ENCODE assay signal across 7 mouse cellular contexts in genomic region chr1:54832765-54833164, GRCm38 (mm10).
DNase-seq lines count a peak whose midpoint lies in the region; ATAC-seq and TF ChIP-seq lines count a peak whose summit lies in the region.

No protein-coding gene starts in this region.

- no peak overlapping the region for H3K9ac ChIP-seq in hindbrain, embryonic 14.5 days
- no peak overlapping the region for H3K9ac ChIP-seq in midbrain, postnatal 0 days (replicated peaks; ENCODE audit: low read length, poor library complexity, severe bottlenecking)

- no peaks in the 10 kb centered on the region for H3K9me3 ChIP-seq in hindbrain, embryonic 14.5 days (ENCODE audit: control insufficient read depth, low read length)
- no peaks in the 10 kb centered on the region for H3K9me3 ChIP-seq in midbrain, postnatal 0 days (ENCODE audit: low read length)

- H3K4me2 ChIP-seq in hindbrain, embryonic 14.5 days (replicated peaks) = no peak overlapping the region
- no peak overlapping the region for H3K4me2 ChIP-seq in midbrain, postnatal 0 days (ENCODE audit: low read depth, low read length, poor library complexity, severe bottlenecking)

- H3K4me1 ChIP-seq in hindbrain, embryonic 14.5 days (replicated peaks; ENCODE audit: control insufficient read depth, insufficient read depth, low read length) = peaks cover 5% of the 10 kb centered on the region; the same call in 1 of the 2 replicates
- H3K4me1 ChIP-seq in midbrain, postnatal 0 days (ENCODE audit: insufficient read depth, low read length) = no peaks in the 10 kb centered on the region

- peak; percentile 28 for DNase-seq in layer of hippocampus, adult 9-11 months
- no peak for DNase-seq in layer of hippocampus, postnatal 25 days (ENCODE audit: extremely low spot score in 1 of 2, low spot score in 1 of 2)
- peak; percentile 61 for DNase-seq in ES-CJ7 (ENCODE audit: low read depth, low spot score)
- peak; percentile 84 for DNase-seq in hindbrain, embryonic 14.5 days (ENCODE audit: low spot score)
- DNase-seq in midbrain, postnatal 0 days (ENCODE audit: low spot score) = peak; percentile 92
- no peak for DNase-seq in spleen, postnatal 10 days (ENCODE audit: low spot score in 2 of 2)

- no peaks in the 10 kb centered on the region for H3K27me3 ChIP-seq in hindbrain, embryonic 14.5 days (ENCODE audit: control insufficient read depth, insufficient read depth, low read length)
- no peaks in the 10 kb centered on the region for H3K27me3 ChIP-seq in midbrain, postnatal 0 days (ENCODE audit: insufficient read depth, low read length)

- H3K27ac ChIP-seq in hindbrain, embryonic 14.5 days = no peak overlapping the region
- no peak overlapping the region for H3K27ac ChIP-seq in midbrain, postnatal 0 days (ENCODE audit: low read depth, low read length)

- 0% methylated on average over 1 of the region's 1 CpGs for WGBS in hindbrain, embryonic 14.5 days
- 0% methylated on average over 1 of the region's 1 CpGs for WGBS in midbrain, postnatal 0 days

- H3K36me3 ChIP-seq in hindbrain, embryonic 14.5 days (replicated peaks; ENCODE audit: control insufficient read depth, insufficient read depth) = no peaks in the 10 kb centered on the region
- no peaks in the 10 kb centered on the region for H3K36me3 ChIP-seq in midbrain, postnatal 0 days (ENCODE audit: insufficient read depth, low read length)

- no peak overlapping the region for H3K4me3 ChIP-seq in hindbrain, embryonic 14.5 days (replicated peaks; ENCODE audit: low read length)
- no peak overlapping the region for H3K4me3 ChIP-seq in midbrain, postnatal 0 days (ENCODE audit: low read depth, low read length)

- peak; percentile 25 for ATAC-seq in activated CD4-positive, CD25-positive, alpha-beta regulatory T cell, adult 4 months
- ATAC-seq in hindbrain, embryonic 14.5 days (ENCODE audit: low FRiP score) = peak; percentile 61; the same call in 1 of the 2 replicates
- ATAC-seq in midbrain, postnatal 0 days (ENCODE audit: low FRiP score) = peak; percentile 76

- TF ChIP-seq CTCF in midbrain, postnatal 0 days (IDR thresholded peaks at IDR 0.05) = peak; percentile 76

Comparison
In these comparisons a context has a peak if more than half of its experiments do, and no peak if none do; other contexts are left out.
1. DNase-seq: peak in layer of hippocampus, adult 9-11 months (single experiment), ES-CJ7 (single experiment), hindbrain, embryonic 14.5 days (single experiment) and midbrain, postnatal 0 days (single experiment); none in layer of hippocampus, postnatal 25 days (0 of 2) and spleen, postnatal 10 days (0 of 2).
2. ATAC-seq: peak in every context shown above with its lines; median percentile 76 in midbrain, postnatal 0 days; 61 in hindbrain, embryonic 14.5 days; 25 in activated CD4-positive, CD25-positive, alpha-beta regulatory T cell, adult 4 months.